Mouse (Mus musculus): Measurements from ENCODE around the gene Nek1.
"Not testable (repeated sequence)": the region's sequence is repeated elsewhere in the genome, so short reads cannot be mapped to it uniquely, and the experiment has no call there.

Nek1 gene

DNA sequence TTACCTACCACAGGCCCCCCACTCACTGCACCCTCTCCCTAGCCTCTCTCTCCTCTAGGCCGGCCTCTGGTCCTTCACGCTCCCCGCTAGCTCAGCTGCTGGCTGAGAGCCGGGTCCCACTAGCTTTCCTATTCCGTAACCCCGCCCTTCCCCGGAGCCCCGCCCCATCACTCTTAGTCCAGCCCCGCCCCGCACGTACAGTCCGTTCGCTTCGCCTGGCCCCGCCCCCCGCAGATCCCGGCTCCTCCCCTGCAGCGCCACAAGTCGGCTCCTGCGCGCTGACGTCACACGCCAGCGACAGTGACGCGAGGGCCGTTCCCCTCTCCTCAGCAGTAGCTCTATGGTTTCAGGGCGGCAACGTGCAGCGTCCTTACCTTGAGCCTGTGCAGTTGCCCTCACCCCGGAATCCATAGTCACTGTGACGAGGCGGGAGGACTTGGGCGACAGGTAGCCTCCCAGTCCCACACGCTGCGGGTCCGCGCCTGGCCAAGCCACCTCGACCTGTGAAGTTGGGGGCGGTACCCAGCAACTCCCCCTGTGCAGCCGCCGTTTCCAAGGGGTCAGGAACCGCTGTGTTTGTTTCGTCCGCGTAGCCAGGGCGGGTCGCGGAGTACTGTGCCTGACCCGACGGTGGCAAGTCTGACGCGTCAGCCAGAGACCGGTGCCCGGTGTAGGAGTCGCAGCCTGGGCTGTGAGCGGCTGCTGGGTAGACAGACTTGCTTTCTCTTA lies at the start of gene Nek1:
TSS of gene Nek1 (plus strand) at position 286 of the 729 bp plus-strand sequence.
- DNase-seq: peak; percentile 98

DNA sequence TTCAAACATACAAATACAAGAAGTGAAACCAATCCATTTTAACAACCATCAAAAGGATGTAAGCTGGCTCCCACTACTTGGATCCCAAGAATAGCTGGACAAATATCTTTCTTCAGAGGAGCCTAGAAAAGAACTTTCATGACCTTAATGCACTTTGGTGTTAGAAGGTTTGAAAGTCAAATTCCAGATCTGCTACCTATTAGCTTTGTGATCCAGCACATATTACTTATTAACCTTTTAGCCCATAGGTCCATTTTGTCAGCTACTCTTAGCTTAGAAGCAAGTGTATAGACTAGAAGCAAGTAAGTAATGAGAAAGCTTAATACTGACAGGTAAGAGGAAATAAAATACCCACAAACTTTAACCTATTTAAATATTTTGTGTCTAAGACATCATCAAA lies 45.5 kb upstream of the Nek1 start:
- DNase-seq: no peak

DNA sequence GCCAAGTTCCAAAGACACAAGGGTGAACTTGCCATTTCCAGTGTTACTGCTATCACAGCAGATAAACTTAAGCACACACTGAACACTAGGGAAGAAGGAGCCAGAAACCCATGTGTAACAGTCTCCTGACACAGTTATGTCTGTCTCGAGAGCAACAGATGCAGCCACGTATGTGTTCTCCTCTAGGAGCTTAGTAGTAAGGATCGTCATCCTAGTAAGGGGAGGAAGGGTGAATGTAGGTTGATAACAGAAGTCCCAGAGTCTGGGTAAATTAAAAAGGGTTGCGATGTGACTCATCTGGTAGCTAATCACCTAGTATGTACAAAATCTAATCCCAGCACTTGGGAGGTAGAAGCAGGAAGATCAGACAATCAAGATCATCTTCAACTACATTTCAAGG lies 43.1 kb upstream of the Nek1 start:
- DNase-seq: peak; percentile 12

DNA sequence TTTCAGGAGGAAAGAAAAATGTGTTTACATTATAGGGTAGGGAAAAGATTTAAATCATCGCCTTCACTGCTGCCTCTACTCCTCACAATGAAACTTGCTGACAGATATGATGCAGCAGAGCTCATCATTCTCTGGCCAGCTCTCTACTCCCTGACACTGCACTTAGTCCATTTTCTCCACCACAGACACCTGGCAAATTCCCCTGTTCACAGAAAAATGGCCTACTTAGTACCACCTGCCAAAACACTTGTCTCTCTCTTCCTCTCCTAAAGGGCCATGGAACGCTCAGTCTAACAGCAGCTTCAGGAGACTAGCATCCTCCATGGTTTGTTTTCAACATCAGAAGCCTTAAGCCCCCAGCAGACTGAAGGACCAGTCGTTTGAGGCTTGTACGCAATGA lies 41.7 kb upstream of the Nek1 start:
- DNase-seq: no peak

DNA sequence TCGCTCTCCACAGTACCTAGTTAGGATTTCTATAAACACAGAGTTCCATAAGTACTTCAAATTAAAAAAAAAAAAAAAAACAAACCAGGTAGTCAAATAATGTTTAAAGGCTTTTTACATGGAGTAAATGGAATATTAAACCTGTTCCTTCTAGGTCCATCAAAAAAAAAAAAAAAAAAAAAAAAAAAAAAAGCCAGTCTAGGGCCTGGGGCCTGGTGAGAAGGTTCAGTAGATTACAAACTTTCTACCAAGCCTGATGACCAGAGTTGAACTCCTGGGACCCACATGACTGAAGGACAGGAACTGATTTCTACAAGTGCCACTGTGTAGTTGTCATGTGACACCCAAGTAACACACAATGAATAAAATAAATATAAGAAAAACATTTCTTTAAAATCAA lies 41.2 kb upstream of the Nek1 start:
- DNase-seq: no peak

DNA sequence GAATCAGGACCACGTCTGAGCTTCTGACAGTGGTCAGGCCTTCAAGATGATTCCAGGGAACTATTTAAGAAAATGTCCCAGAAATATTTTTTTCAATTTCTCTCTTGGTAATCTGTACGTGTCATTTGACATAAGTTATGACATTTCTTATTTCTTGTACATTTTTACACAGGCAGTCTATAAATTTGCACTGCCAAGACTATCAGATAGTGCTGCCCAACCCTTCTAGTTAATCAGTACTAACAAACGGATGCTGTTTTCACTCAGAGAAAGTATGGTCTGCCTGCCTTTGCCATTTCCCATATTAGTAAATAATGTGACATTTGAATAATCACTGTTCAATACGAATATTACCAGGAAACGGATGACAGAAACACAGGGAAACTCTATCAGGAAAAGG lies 40.2 kb upstream of the Nek1 start:
- no peak for DNase-seq

DNA sequence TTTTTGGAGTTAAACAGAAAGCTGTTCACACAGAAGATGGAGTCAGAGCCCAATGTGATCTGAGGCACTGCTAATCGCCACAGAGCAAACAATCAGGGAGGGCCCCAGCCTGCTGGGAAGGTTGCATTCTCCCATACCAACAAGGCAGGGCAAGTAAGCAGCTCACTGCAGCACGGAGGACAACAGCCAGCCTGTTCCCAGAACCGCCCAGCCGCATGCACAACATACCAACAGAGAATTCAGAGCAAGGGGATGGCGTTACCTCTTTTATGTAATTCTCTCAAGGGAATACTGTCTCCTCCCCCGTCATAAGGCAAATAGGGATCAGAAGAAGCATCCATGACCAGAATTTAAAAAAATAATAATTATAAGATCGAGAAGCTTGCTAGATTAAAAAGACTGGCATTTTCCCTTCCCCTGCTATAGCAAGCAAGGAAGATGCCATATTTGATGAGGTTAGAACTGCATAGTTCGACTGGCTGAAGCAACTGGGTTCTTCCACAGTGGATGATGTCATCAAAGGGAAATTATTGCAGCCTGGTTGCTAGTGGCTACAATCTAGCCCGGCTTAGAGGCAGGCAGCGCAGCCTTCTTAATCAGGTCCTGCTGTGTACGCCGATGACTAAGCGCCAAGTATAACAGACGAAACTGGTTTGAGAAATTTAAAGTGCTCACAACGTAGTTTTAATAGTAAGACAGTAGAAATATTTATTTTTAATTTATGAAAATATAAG lies 38.5 kb upstream of the Nek1 start:
- DNase-seq: peak; percentile 94

DNA sequence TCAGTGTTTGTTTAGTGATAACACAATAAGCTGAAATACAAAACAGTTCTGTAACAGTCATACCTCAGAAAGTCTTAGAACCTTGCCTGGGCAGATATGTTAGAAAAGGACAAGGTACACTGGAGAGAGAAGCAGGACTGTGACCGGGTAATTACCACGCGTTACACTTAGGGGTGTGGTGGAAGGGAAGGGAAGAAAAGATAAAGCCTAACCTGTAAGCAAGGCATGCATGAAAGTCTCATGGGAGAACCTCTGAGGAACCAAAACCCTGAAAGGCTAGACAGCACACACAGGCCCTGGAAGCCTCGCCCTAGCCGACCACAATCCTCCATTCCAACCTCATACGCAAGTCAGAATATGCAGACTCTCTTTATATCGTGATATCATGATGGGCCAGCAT lies 36.1 kb upstream of the Nek1 start:
- no peak for DNase-seq

DNA sequence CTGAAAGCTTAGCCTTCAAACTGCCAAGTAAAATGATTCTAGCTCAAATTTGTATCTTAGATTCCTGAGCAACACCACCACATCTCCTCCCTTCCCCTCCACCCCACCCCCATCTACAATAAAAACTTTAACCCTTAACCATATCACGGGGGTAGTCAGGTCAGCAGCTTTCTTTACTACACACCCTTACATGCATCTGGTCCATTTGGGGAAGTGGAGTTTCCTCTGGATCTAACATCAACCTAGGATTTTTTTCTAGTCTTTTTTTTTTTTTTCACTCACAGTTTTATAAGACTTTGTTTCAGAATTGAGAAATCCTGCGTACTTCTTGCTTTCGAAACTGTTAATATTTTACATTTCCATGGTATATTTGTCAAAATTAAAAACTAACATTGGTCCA lies 30.2 kb upstream of the Nek1 start:
- DNase-seq: no peak

DNA sequence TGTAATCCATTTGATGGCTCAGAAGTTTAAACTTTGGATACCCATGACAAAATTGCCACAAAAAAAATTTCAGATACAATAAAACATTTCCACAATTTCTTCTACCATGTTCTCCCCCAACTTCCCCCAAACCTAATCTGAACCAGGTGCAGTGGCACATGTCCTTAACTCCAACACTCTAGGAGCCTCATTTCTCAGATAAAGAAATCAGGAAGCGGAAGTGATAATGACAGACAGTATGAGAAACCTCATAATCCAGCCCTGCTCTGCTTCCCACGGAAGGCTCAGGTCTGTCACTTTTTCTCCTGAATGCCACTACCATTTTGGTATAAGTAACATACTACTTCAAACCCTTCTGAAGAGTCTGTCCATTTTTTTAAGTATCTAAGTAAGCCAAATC lies 29.1 kb upstream of the Nek1 start:
- peak; percentile 25 for DNase-seq

DNA sequence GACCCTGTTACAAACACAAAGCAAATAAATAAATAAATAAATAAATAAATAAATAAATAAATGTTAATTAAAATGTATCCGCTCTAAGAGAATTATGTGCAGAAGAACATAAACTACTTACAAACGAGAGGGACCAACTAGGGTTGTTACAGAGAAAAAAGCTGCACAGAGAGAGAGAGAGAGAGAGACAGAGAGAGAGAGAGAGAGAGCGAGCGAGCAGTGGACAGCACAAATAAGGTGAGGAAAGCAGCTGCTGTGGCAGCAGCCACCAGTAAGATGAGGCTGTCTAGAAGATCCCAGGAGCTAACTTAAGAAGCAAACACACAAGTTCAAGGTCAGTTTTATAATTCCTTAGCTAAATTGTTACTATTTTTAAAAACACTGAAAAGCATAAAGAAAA lies 28.5 kb upstream of the Nek1 start:
- DNase-seq: no peak

DNA sequence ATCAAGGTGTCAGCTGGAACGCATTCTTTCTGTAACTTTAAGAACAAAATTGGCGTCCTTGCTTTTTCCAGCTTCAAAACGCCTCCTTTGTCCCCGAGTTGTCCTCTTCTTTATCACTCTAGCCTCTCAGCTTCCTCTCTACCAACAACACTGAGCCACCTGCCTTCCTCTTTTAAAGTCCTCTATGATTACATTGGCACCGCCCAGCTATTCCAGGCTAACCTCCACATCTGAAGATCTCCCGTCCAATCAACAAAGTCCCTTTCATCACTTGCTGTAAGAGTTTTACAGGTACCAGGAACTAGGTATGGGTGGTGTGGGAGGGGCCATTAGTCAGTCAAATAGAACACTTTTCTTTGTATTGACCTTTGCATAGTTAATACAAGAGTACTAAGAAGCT lies 27.7 kb upstream of the Nek1 start:
- DNase-seq: no peak

DNA sequence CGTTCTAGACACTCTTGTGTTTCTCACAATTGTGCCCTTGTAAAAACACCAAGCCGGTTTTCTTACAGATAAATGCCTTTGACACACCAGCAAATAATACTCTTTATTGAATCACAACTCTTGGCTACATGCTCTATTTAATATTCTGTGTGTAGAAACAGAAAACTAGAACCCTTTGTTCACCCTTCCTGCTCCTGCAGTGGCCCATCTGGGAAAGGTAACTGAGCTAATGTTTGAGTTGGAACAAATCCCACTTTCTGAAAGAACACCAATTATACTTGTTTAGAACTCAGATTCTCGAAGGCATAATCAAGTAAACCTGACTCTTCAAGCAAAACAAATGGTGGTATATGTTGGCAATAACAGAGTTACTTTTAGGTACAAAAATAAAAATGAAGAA lies 27.3 kb upstream of the Nek1 start:
- no peak for DNase-seq

DNA sequence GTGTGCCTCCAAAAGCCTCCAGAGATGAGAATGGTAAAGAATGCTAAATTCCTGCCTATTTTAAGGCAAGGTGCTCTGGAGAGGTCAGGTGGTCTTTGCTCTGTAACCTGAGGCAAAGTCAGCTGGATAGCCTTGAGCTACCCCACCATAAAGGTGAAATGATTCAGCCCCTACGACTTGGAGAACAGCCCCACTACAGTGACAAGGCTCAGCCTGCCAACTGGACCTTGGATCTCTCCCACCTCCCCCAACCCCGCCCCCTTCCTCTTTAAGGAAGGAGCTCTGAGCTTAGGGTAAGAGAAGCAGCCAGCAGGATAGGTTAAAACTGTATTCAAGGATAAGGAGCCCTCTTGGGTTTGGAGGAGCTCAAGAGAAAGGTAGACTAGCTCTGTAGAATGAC lies 23.9 kb upstream of the Nek1 start:
- no peak for DNase-seq

DNA sequence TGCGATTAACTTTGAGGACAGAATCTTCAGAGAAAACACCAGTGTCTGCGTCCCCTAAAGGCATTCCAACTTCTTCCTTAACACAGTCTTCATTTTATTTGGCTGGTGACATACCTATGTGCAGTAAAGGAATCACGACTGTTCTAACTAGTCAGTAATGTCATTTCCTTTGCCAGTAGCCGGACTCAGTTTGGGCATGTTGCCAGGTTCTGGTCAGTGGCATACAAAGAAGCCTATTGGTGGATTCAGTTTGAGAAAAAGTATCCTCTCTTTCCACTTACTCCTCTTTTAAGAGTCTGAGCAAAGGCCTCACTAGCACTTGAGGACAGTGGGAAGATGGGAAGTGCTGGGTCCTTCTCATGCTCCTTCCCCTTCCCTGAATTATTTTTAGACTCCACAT lies 21.2 kb upstream of the Nek1 start:
- DNase-seq: peak; percentile 30

DNA sequence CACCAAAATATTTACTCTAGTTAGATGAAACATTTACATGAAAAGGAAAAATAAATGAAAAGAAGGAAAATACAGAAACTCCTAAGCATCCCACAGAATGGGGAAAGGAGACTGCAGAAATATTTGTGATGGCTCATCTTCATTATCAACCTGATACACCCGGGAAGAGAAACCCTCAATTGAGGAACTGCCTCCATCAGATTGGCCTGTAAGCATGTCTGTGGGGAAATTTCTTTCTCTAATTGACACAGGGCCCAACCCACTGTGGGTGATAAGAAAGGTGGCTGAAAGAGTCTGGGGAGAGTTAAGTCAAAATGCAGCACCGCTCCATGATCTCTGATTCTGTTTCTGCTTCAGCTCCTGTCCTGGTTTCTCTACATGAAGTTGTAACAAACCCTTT lies 19.5 kb upstream of the Nek1 start:
- no peak for DNase-seq

DNA sequence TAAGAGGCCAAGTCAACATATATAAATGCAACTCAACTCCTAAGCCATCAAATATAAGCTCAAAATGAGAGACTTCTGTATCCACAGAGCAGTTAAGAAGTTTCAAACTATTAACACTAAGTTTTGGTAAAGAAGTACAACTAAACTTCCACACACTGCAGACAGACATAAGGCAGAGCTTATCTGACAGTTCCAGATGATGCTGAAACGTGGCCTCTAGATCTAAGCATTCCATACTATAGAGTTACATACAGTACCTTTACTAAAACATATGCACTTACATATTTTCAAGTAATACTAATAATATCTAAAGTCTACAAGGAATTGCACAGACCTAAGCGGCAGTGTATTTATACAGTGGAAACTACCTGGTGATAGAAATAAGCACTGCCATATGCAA lies 18.2 kb upstream of the Nek1 start:
- DNase-seq: no peak

DNA sequence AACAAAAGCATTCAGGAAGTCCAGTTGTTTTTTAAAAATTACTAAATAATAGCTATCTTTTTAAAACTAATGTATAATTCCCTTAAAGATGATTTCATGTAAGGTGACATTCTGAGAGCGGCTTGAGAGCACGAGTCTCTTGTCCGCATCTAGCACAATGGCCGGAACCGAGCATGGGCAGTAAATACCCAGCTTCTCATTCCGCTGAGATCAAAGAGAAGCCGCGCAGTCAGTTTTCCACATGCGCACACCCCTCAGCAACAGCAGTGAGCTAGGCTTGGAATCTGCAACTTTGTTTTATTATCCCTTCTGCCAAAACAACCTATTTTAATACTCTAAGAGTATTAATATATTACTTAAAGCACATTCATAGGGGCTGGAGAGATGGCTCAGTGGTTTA lies 16.2 kb upstream of the Nek1 start:
- DNase-seq: no peak

DNA sequence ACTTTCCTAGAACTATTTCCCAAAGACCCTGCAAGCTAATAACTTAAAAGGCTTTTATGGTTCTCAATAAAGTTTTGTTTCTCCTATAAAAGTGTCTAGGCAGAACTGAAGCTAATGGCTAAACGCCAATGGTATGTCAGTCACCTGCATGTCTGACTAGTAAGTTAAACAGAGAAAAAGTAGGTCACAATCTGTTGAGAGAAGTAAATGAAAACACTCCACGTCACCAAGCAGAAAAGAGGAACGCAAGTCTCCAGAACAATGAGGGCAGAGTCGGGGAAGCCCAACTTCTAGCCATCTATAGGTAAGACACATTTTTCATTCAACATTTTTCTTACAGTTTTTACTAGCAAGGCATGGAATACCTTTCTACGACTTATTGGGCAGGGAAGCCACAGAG lies 14.5 kb upstream of the Nek1 start:
- DNase-seq: no peak

DNA sequence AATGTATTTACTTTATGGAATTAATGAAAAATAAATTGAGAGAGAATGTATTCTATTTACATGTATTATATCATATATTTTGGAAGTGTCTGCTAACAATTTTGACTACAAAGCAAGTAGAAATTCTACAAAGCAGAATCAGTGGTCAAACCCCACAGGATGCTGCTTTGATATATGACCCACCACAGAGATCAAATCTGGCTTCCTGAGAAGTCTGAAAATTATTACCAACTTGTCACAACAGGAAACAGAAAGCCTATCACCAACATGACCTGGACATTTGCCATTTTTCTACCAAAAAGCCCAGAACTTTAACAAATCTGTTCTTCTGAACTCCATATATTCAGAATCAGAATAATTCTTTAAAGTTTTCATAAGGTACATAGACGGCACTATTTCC lies 11.6 kb upstream of the Nek1 start:
- no peak for DNase-seq

DNA sequence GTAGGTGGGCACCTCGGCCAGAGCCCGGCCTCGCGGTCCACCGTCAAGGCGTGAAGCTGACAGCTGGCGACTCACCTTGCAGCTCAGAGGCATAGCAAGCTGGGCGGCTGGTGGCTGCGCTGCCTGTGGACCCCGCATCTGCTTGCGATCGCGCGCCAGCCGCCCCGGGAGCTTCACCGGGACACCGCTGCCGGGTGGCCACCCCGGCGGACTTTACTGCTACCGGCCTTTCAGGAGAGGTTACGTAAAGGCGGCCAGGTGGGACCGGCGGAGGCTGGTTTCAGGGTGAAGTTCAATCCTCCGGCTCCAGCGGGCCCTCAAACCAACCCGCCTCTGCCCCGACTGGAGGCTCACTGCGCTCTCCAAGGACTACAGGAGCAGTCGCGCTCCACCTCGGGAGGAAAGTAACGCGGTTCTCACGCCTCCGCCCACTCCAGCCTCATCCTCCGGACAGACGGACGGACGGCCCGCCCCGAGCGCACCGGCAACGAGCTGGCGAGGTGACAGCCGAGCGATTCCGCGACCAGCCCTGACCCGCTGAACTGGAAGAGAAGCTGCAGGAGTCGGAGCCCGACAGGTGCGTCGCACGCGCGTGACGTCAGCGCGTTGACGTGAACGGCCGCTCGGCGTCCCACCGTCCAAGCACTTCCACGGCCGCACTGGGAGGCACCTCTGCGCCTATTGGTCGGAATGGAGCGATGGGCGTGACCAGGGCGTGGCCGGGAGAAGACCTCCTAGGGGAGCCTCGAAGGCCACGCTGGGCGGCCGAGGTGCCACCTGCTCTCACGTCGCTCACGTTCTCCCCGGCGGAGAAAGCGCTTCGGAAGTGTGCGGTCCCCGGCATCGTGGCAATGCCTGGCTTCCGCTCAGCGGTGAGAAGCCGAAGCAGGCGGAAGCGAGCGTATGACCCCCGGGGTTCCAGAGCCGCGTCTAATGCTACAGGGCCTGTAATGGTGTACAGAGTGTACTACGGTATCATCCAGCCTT lies 10.0 kb upstream of the Nek1 start, which contains the start of gene Clcn3:
TSS of gene Clcn3 (minus strand) at position 600 of the 987 bp plus-strand sequence.
- DNase-seq: peak; percentile 98

DNA sequence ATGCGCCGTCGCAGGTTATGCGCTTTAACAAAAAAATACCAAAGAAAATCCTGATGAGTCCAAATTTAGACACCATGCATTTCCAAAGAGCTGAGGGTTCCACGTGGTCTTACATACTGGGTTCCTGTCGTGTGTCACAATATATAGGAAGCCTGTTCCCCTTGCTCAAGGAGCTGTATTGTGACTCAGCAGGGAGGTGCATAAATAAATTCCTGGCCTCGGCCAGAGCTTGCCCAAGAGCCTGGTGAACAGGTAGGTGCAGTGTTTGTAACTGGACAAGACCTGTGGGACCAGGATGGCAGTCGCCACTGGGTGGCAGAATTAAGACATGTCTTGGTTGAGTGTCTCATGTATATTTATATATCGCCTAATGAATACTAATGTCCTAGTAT lies 9.3 kb upstream of the Nek1 start:
- DNase-seq: peak; percentile 69

DNA sequence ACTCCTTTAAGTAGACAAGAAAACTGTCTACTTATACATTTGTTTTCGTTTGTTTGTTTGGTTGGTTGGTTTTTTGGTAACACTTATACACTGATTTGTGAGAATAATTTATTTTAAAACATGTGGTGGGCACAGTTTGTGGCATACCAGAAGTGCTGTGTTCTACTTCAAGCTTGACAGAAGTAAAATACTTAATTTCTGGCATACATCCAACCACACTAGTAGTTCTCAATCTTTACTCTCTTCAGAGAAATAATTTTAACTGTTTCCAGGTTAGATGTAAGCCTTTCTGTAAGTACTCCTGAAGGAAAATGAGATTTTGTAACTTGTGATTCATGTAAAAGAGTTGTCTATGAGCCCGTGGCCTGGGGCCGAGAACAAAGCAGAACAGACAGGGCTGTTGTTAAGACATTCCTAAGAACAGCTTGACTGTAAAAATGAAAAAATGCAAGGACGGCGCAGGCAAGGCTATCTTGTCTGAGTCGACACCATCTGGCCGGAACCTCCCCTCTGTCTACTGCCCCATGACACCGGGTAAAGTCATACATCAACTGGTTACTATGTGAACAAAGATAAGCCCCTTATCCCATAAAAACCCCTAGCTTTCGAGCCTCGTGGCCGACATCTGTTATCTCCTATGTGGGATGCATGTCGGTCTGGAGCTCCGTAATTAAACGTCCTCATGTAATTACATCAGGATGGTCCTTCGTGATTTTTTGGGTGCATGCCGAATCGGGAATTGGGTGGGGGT lies 8.6 kb upstream of the Nek1 start:
- not testable (repeated sequence) for DNase-seq

All from retina, postnatal 1 day (tissue).